Mouse (Mus musculus) liver, embryonic 13.5 days (tissue): ENCODE measurements at regions not wholly inside any gene's neighbourhood (a gene's known extent, or its start where the extent isn't known, plus 50 kb on each side); places are given as distances from the start of the nearest gene placed in this dataset.

ENCODE experiments used
- ATAC-seq: fragments of 200-750 bp; cut with Nextera tagmentation; 2 replicates; pipeline ENCODE4 v1.8.0; 2017; ENCODE audit warnings: low read depth, mild to moderate bottlenecking, moderate number of reproducible peaks, moderate library complexity
- DNase-seq: peaks from one replicate; pipeline ENCODE4 v3.0.0; 2022
- H3K27ac ChIP-seq: fragments of 300-500 bp; sonication (generic); 2 replicates; pipeline ENCODE4 v1.5.1; 2015; ENCODE audit warnings: moderate library complexity, mild to moderate bottlenecking, inconsistent platforms
- H3K27me3 ChIP-seq: fragments of 300-500 bp; sonication (generic); 2 replicates; pipeline ENCODE4 v1.6.1; 2015; ENCODE audit warnings: mild to moderate bottlenecking, inconsistent platforms
- H3K36me3 ChIP-seq: fragments of 300-500 bp; sonication (generic); 2 replicates; pipeline ENCODE4 v1.6.1; 2015; ENCODE audit warnings: mild to moderate bottlenecking, inconsistent platforms
- H3K4me1 ChIP-seq: fragments of 300-500 bp; sonication (generic); replicated peaks from 2 replicates; pipeline ENCODE4 v1.6.1; 2015; ENCODE audit warnings: inconsistent platforms
- H3K4me2 ChIP-seq: fragments of 300-500 bp; sonication (generic); 2 replicates; pipeline ENCODE4 v1.6.1; 2015; ENCODE audit warnings: inconsistent platforms, mild to moderate bottlenecking, moderate library complexity
- H3K4me3 ChIP-seq: fragments of 300-500 bp; sonication (generic); replicated peaks from 2 replicates; pipeline ENCODE4 v1.5.1; 2015; ENCODE audit warnings: mild to moderate bottlenecking, inconsistent platforms
- H3K9ac ChIP-seq: fragments of 300-500 bp; sonication (generic); 2 replicates; pipeline ENCODE4 v1.6.1; 2015; ENCODE audit warnings: mild to moderate bottlenecking, inconsistent platforms
- H3K9me3 ChIP-seq: fragments of 300-500 bp; sonication (generic); replicated peaks from 2 replicates; pipeline ENCODE4 v1.6.1; 2016; ENCODE audit warnings: inconsistent platforms
- WGBS: fragments of 180-500 bp; shearing (Covaris S2); methylation state at CpG from one replicate; pipeline ENCODE4 v1.1.7; 2015; ENCODE audit not compliant: insufficient replicate concordance; 5-methylcytosine and 5-hydroxymethylcytosine counted together

GRCm38 (mm10) chr14:105544066-105544465, 285.7 kb downstream of the Ndfip2 start:
- Histone ChIP-seq H3K4me2 (no peak overlapping the region), H3K9me3 (no peaks in the 10 kb centered on the region), H3K27ac (no peak overlapping the region), H3K4me3 (no peak overlapping the region), H3K9ac (no peak overlapping the region), H3K4me1 (no peaks in the 10 kb centered on the region), H3K27me3 (no peaks in the 10 kb centered on the region), H3K36me3 (no peaks in the 10 kb centered on the region)
- ATAC-seq (no peak), DNase-seq (no peak)
- 79% methylated on average over 3 of the region's 3 CpGs for WGBS

DNA sequence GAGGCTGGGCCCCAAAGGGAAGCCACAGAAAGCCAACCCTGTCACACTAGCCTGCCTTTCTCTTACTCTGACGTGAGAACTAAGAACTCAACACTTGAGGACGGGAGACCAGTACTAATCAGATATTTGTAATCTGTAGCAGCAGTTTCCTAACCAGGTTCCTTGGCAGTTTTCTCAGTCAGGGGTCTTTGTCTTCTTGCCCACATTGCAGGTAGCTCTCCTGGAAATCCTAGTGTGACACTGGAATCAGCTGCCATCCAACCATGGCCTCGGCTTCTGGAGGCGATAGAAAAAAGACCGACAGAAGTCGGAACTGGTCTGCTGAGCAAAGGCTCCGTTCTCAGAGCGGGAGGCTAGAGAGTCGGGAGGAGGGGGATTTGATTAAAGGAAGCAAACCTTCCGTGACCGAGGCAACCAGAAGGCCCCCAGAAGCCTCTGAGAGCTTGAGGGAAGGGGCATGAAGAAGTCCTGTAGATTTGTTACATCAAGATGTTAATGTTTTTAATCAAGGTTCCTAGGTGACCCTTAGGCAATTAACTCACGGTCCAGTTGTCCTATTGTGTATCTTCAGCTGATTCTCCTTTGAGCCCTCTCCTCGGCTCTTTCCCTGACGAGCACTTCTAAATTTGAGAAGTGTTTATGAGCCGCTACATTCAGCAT, 284.2 kb downstream of the Ndfip2 start:
- Histone ChIP-seq H3K36me3 (no peaks in the 10 kb centered on the region), H3K27me3 (no peaks in the 10 kb centered on the region), H3K9me3 (no peaks in the 10 kb centered on the region), H3K4me1 (no peaks in the 10 kb centered on the region), H3K27ac (no peak overlapping the region), H3K4me3 (no peak overlapping the region), H3K9ac (no peak overlapping the region), H3K4me2 (no peak overlapping the region)
- ATAC-seq (no peak), DNase-seq (no peak)
- 20% methylated on average over 15 of the region's 15 CpGs for WGBS

- Histone ChIP-seq H3K27ac (no peak overlapping the region), H3K4me3 (no peak overlapping the region)
- 58% methylated on average over 8 of the region's 8 CpGs for WGBS
Observed at GRCm38 (mm10) chr14:105542090-105542485, 283.7 kb downstream of the Ndfip2 start.

DNA sequence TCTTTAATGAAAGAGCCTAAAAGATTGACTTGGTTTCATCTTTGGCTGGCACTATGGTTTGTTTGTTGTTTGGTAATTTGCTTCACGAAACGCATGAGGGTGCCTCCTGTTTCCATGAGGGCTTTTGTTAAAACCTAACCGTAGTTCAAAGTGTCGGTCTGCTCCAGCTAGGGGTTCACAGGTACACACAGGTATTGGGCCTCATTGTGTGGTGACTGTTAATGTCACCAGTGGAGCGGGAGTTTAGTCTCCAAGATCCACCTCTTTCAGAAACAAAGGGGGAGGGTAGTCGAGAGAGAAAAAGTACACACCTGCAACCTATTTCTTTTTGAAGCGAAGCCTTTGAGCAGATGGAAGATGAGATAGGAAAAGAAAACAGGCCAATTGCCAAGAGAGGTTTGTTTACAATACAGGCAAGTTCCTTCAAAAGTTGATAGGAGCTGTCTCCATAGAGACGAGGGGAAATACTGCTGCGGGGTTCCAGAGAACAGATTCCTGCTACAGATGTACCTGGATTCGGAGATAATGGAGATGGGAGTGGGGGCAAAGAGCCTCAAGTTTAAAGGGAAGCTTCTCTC, 273.9 kb downstream of the Ndfip2 start:
- H3K9me3 ChIP-seq = no peaks in the 10 kb centered on the region
- DNase-seq = no peak
- H3K27ac ChIP-seq = no peak overlapping the region
- 50% methylated on average over 10 of the region's 10 CpGs for WGBS
- H3K4me3 ChIP-seq = no peak overlapping the region
- no peaks in the 10 kb centered on the region for H3K4me1 ChIP-seq
- no peaks in the 10 kb centered on the region for H3K36me3 ChIP-seq
- H3K4me2 ChIP-seq = no peak overlapping the region
- no peaks in the 10 kb centered on the region for H3K27me3 ChIP-seq
- no peak for ATAC-seq
- no peak overlapping the region for H3K9ac ChIP-seq

More at GRCm38 (mm10) chr14:105542090-105542485, 283.7 kb downstream of the Ndfip2 start:
- no peaks in the 10 kb centered on the region for H3K36me3 ChIP-seq
- no peak overlapping the region for H3K9ac ChIP-seq
- no peaks in the 10 kb centered on the region for H3K9me3 ChIP-seq
- no peaks in the 10 kb centered on the region for H3K27me3 ChIP-seq
- DNase-seq (no peak), ATAC-seq (no peak)
- no peak overlapping the region for H3K4me2 ChIP-seq
- no peaks in the 10 kb centered on the region for H3K4me1 ChIP-seq

GRCm38 (mm10) chr14:105528107-105528506, 269.7 kb downstream of the Ndfip2 start:
- H3K4me3 ChIP-seq = no peak overlapping the region
- no peaks in the 10 kb centered on the region for H3K9me3 ChIP-seq
- no peaks in the 10 kb centered on the region for H3K36me3 ChIP-seq
- no peaks in the 10 kb centered on the region for H3K27me3 ChIP-seq
- H3K4me2 ChIP-seq = no peak overlapping the region
- DNase-seq (no peak), ATAC-seq (no peak)
- no peak overlapping the region for H3K9ac ChIP-seq
- 61% methylated on average over 6 of the region's 6 CpGs for WGBS
- no peaks in the 10 kb centered on the region for H3K4me1 ChIP-seq
- H3K27ac ChIP-seq = no peak overlapping the region

GRCm38 (mm10) chr14:105523849-105524248, 265.5 kb downstream of the Ndfip2 start:
- Histone ChIP-seq H3K27me3 (no peaks in the 10 kb centered on the region), H3K4me2 (no peak overlapping the region), H3K27ac (no peak overlapping the region), H3K9ac (no peak overlapping the region), H3K4me1 (no peaks in the 10 kb centered on the region), H3K9me3 (no peaks in the 10 kb centered on the region), H3K36me3 (no peaks in the 10 kb centered on the region), H3K4me3 (no peak overlapping the region)
- DNase-seq (no peak), ATAC-seq (no peak)
- WGBS = 76% methylated on average over 4 of the region's 4 CpGs

DNA sequence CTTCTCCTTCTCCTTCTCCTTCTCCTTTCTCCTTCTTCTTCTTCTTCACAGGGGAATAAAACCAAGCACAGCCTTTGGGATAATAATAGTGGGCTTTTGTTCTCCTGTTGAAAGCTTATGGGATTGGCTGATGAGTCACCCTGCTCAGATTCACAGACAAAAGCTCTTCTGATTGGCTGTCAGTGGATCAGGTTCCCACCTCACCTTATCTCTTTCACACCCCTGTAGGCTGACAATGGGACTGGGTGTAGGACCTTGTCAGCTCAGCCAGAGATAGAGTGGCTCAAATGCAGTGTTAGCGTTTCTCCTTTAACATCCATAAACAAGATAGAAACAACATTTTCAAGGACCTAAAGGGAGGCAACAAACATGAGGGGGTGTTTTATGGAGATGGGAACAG, 263.9 kb downstream of the Ndfip2 start:
- no peak overlapping the region for H3K9ac ChIP-seq
- H3K36me3 ChIP-seq = no peaks in the 10 kb centered on the region
- no peak overlapping the region for H3K4me3 ChIP-seq
- no peaks in the 10 kb centered on the region for H3K27me3 ChIP-seq
- H3K27ac ChIP-seq = no peak overlapping the region
- DNase-seq (no peak), ATAC-seq (no peak)
- H3K9me3 ChIP-seq = no peaks in the 10 kb centered on the region
- WGBS = 36% methylated on average over 1 of the region's 1 CpGs
- no peaks in the 10 kb centered on the region for H3K4me1 ChIP-seq
- no peak overlapping the region for H3K4me2 ChIP-seq

- no peak overlapping the region for H3K27ac ChIP-seq
- H3K4me1 ChIP-seq = no peaks in the 10 kb centered on the region
- no peaks in the 10 kb centered on the region for H3K27me3 ChIP-seq
- no peaks in the 10 kb centered on the region for H3K36me3 ChIP-seq
- ATAC-seq (no peak), DNase-seq (no peak)
- no peak overlapping the region for H3K9ac ChIP-seq
- H3K9me3 ChIP-seq = no peaks in the 10 kb centered on the region
- H3K4me2 ChIP-seq = no peak overlapping the region
- 42% methylated on average over 7 of the region's 7 CpGs for WGBS
- H3K4me3 ChIP-seq = no peak overlapping the region
Observed at GRCm38 (mm10) chr14:105518706-105519105, 260.3 kb downstream of the Ndfip2 start.

DNA sequence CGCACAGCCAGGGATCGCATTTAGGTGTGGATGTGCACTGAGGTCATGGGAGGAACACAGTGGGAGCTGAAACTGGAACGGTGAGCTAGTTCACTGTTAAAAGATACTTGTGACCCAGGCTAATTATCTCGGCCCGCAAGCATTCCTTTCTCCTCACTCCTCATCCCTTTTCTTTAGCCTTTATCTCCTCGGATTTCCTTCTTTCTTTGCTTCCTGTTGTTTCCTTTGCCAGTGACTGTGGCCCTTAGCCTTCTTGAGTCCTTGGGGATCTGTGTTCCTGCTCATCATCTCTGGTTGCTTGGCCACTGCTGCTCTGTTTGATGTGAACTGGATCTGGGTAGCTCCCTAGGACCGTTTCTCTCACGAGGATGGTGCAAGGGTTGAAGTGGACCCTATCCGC, 256.0 kb downstream of the Ndfip2 start:
- Histone ChIP-seq H3K9ac (no peak overlapping the region), H3K4me2 (no peak overlapping the region), H3K36me3 (no peaks in the 10 kb centered on the region), H3K27ac (no peak overlapping the region), H3K27me3 (no peaks in the 10 kb centered on the region), H3K4me3 (no peak overlapping the region), H3K4me1 (no peaks in the 10 kb centered on the region), H3K9me3 (no peaks in the 10 kb centered on the region)
- 49% methylated on average over 9 of the region's 9 CpGs for WGBS
- DNase-seq (no peak), ATAC-seq (no peak)

DNA sequence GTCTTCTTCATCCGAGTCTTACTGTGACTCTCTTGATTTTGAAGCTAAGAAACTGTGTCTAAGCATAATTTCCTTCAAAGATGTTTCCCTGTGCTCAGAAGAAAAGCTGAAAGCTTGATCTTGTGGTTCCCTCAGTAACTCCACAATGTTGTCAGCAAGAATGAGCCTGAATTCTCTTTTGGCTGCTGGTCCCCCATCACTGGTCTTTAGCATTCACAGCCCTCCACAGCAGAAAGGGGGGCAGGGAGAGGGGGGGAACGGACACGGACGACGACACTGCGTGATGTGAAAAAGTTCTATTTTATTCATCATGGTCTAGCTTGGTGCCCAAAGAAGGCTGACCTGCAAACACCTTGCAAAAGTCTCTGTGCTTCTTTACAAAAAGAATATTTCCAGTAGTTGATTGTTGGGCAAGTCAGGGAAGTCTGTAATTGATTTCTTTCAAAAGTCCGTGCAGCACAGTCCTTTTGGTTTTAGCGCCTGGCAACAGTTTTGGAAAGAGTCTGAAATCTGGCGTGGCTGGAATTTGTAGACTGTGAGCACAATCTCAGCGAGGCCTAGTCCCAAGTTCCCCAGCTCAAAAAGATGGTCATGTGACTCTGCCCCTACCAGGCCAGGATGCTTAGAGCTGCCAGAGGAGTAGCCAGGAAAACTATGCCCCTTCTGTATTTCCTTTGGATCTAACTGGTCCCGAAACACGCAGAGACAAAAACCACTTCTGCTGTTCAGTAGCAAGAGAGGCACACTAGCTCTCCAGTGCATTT, 254.7 kb downstream of the Ndfip2 start:
- no peak overlapping the region for H3K4me3 ChIP-seq
- no peaks in the 10 kb centered on the region for H3K27me3 ChIP-seq
- H3K4me1 ChIP-seq = no peaks in the 10 kb centered on the region
- 75% methylated on average over 12 of the region's 12 CpGs for WGBS
- H3K9ac ChIP-seq = no peak overlapping the region
- H3K9me3 ChIP-seq = no peaks in the 10 kb centered on the region
- H3K27ac ChIP-seq = no peak overlapping the region
- no peak overlapping the region for H3K4me2 ChIP-seq
- no peak for ATAC-seq
- H3K36me3 ChIP-seq = no peaks in the 10 kb centered on the region
- no peak for DNase-seq

DNA sequence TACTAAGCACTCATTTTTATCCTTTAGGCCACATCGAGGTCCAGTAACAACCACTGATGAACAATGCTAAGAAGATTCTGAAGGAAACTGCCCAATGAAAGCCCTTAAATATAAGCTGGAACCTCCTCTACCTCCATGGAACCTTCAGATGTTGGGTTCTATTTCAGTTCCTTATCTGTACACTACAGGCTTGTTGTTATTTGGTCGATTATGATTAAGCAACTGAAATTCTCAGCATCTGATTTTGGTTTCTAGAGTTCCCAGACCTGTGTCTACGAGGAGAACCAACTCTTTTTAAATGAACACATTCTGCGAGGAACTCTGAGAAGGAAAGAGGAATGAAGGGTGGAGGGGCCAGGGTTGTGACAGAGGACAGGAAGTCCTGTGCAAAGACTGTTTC, 253.5 kb downstream of the Ndfip2 start:
- ATAC-seq (no peak), DNase-seq (no peak)
- Histone ChIP-seq H3K27me3 (no peaks in the 10 kb centered on the region), H3K9me3 (no peaks in the 10 kb centered on the region), H3K4me1 (no peaks in the 10 kb centered on the region), H3K27ac (no peak overlapping the region), H3K4me2 (no peak overlapping the region), H3K9ac (no peak overlapping the region), H3K4me3 (no peak overlapping the region), H3K36me3 (no peaks in the 10 kb centered on the region)
- WGBS = 53% methylated on average over 4 of the region's 4 CpGs

DNA sequence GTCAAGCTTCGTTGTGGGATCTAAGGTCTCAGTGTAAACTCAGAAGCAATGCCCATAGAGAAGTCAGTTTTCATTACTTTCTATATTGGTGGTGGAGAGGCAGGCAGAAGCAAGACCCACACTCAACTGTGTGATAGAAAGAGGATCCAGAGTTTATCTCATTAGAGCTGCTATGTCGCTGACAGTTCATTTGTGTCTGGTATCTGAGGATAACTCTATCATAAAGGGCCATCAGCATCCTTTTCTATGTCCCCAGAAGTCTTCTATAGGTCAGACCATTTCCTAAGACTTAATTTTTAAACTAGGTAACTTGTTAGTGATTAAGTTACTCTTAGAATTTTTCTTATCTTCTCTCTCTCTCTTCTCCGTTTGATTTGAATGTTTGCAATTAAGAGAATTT, 252.8 kb downstream of the Ndfip2 start:
- H3K4me3 ChIP-seq = no peak overlapping the region
- DNase-seq = no peak
- no peaks in the 10 kb centered on the region for H3K9me3 ChIP-seq
- H3K9ac ChIP-seq = no peak overlapping the region
- H3K36me3 ChIP-seq = no peaks in the 10 kb centered on the region
- H3K4me1 ChIP-seq = no peaks in the 10 kb centered on the region
- WGBS = 68% methylated on average over 3 of the region's 3 CpGs
- no peak for ATAC-seq
- no peak overlapping the region for H3K27ac ChIP-seq
- H3K27me3 ChIP-seq = no peaks in the 10 kb centered on the region
- H3K4me2 ChIP-seq = no peak overlapping the region
